In genomic region chr1:90244537-90244936, GRCm38 (mm10) we compare ENCODE assay signal across 21 mouse cellular contexts. TPM values are rescaled to one million over a fixed set of nuclear protein-coding genes. Genes with fewer than 3 reads are reported as not detected.
DNase-seq lines count a peak whose midpoint lies in the region; ATAC-seq and TF ChIP-seq lines count a peak whose summit lies in the region.
"Had no signal": no experiment of that assay in that cellular context is flagged by ENCODE, and none has a peak within 500 bp of the region (broad histone marks: within the 10 kb centered on the region; RNA-seq: fewer than 3 reads in every experiment).

No protein-coding gene starts in this region.

- no peaks in the 10 kb centered on the region for H3K36me3 ChIP-seq in heart, embryonic 12.5 days
- no peaks in the 10 kb centered on the region for H3K36me3 ChIP-seq in liver, embryonic 12.5 days
- no peaks in the 10 kb centered on the region for H3K36me3 ChIP-seq in liver, embryonic 14.5 days (replicated peaks; ENCODE audit: control insufficient read depth, insufficient read depth, low read depth)
- no peaks in the 10 kb centered on the region for H3K36me3 ChIP-seq in liver, embryonic 11.5 days (ENCODE audit: control insufficient read depth, insufficient read depth, low read length)
- no peaks in the 10 kb centered on the region for H3K36me3 ChIP-seq in liver, embryonic 15.5 days (replicated peaks)
- H3K36me3 ChIP-seq: embryonic facial prominence, embryonic 10.5 days; embryonic facial prominence, embryonic 12.5 days; forebrain, embryonic 15.5 days had no signal

- DNase-seq in heart, postnatal 25 days (ENCODE audit: low spot score), result no peak
- DNase-seq in liver, result no peak
- DNase-seq in liver, embryonic 14.5 days (ENCODE audit: low read depth in 3 of 3, low spot score in 3 of 3), result no peak
- no peak for DNase-seq in liver, embryonic 11.5 days (ENCODE audit: low spot score)
- DNase-seq in cerebellum, postnatal 14 days, result no peak
- DNase-seq: adrenal gland, adult 2 months; adrenal gland, postnatal 10 days; adrenal gland, postnatal 25 days; cerebellum, adult 11 months; cerebellum, adult 18-20 months; cerebellum, adult 8-10 months; cerebellum, adult 9-11 months; cerebellum, postnatal 25 days had no signal

- 0 out of 2 replicates have a peak overlapping the region, but pooled peaks have one; percentile 14 for H3K27ac ChIP-seq in heart, embryonic 12.5 days (ENCODE audit: poor library complexity, severe bottlenecking)
- peak overlapping the region; percentile 94; the same call in 1 of the 2 replicates for H3K27ac ChIP-seq in liver, embryonic 12.5 days
- peak overlapping the region; percentile 33 for H3K27ac ChIP-seq in liver, embryonic 14.5 days
- H3K27ac ChIP-seq in liver, embryonic 11.5 days (ENCODE audit: low read depth, low read length), result no peak overlapping the region
- peak overlapping the region; percentile 65; the same call in 1 of the 2 replicates for H3K27ac ChIP-seq in liver, embryonic 15.5 days (replicated peaks)
- H3K27ac ChIP-seq: embryonic facial prominence, embryonic 10.5 days; embryonic facial prominence, embryonic 12.5 days; forebrain, embryonic 13.5 days; forebrain, embryonic 15.5 days had no signal

- 70% methylated on average over 1 of the region's 1 CpGs for WGBS in heart, embryonic 12.5 days
- 41% methylated on average over 1 of the region's 1 CpGs for WGBS in liver, embryonic 12.5 days (ENCODE audit: insufficient replicate concordance)
- 40% methylated on average over 1 of the region's 1 CpGs for WGBS in liver, embryonic 14.5 days (ENCODE audit: insufficient replicate concordance)
- WGBS in liver, embryonic 11.5 days, result 62% methylated on average over 1 of the region's 1 CpGs
- WGBS in liver, embryonic 15.5 days (ENCODE audit: insufficient replicate concordance), result 53% methylated on average over 1 of the region's 1 CpGs

- no peak for ATAC-seq in heart, embryonic 12.5 days (ENCODE audit: insufficient number of reproducible peaks, low FRiP score)
- no peak for ATAC-seq in liver, embryonic 12.5 days
- ATAC-seq in liver, embryonic 14.5 days (ENCODE audit: insufficient read depth), result no peak
- no peak for ATAC-seq in liver, embryonic 11.5 days (replicated peaks; ENCODE audit: low FRiP score)
- ATAC-seq in liver, embryonic 15.5 days (ENCODE audit: insufficient read depth), result no peak
- ATAC-seq: forebrain, embryonic 13.5 days; forebrain, embryonic 15.5 days had no signal

- no peak for TF ChIP-seq CTCF in liver, embryonic 14.5 days (IDR thresholded peaks at IDR 0.05; ENCODE audit: low read depth)

- H3K27me3 ChIP-seq in heart, embryonic 12.5 days (replicated peaks), result no peaks in the 10 kb centered on the region
- H3K27me3 ChIP-seq in liver, embryonic 12.5 days (replicated peaks), result no peaks in the 10 kb centered on the region; the same call in 1 of the 2 replicates
- no peaks in the 10 kb centered on the region for H3K27me3 ChIP-seq in liver, embryonic 14.5 days (ENCODE audit: control insufficient read depth, insufficient read depth, low read length)
- 0 out of 2 replicates have a peak, but pooled peaks cover 3% of the 10 kb centered on the region for H3K27me3 ChIP-seq in liver, embryonic 11.5 days (replicated peaks; ENCODE audit: control insufficient read depth, insufficient read depth, low read length)
- H3K27me3 ChIP-seq in liver, embryonic 15.5 days, result peaks cover 10% of the 10 kb centered on the region; the same call in 1 of the 2 replicates
- H3K27me3 ChIP-seq: embryonic facial prominence, embryonic 12.5 days; forebrain, embryonic 13.5 days; forebrain, embryonic 15.5 days had no signal

- H3K4me2 ChIP-seq in heart, embryonic 12.5 days, result no peak overlapping the region
- H3K4me2 ChIP-seq in liver, embryonic 12.5 days, result no peak overlapping the region
- H3K4me2 ChIP-seq in liver, embryonic 14.5 days (ENCODE audit: low read depth), result no peak overlapping the region
- H3K4me2 ChIP-seq in liver, embryonic 11.5 days, result no peak overlapping the region
- no peak overlapping the region for H3K4me2 ChIP-seq in liver, embryonic 15.5 days
- H3K4me2 ChIP-seq: embryonic facial prominence, embryonic 12.5 days; forebrain, embryonic 13.5 days; forebrain, embryonic 15.5 days had no signal

- no peaks in the 10 kb centered on the region for H3K9me3 ChIP-seq in heart, embryonic 12.5 days (replicated peaks)
- H3K9me3 ChIP-seq in liver, embryonic 12.5 days (replicated peaks), result no peaks in the 10 kb centered on the region
- no peaks in the 10 kb centered on the region for H3K9me3 ChIP-seq in liver, embryonic 14.5 days (ENCODE audit: control insufficient read depth, low read length)
- H3K9me3 ChIP-seq in liver, embryonic 11.5 days (ENCODE audit: control insufficient read depth, low read length), result no peaks in the 10 kb centered on the region
- no peaks in the 10 kb centered on the region for H3K9me3 ChIP-seq in liver, embryonic 15.5 days (replicated peaks)
- H3K9me3 ChIP-seq: embryonic facial prominence, embryonic 10.5 days; embryonic facial prominence, embryonic 12.5 days; forebrain, embryonic 13.5 days; forebrain, embryonic 15.5 days had no signal

- TF ChIP-seq EP300 in liver, embryonic 14.5 days (IDR thresholded peaks at IDR 0.05; ENCODE audit: low read depth), result no peak

- H3K9ac ChIP-seq in heart, embryonic 12.5 days, result no peak overlapping the region
- H3K9ac ChIP-seq in liver, embryonic 12.5 days, result peak overlapping the region; percentile 45; the same call in 1 of the 2 replicates
- no peak overlapping the region for H3K9ac ChIP-seq in liver, embryonic 14.5 days (replicated peaks)
- no peak overlapping the region for H3K9ac ChIP-seq in liver, embryonic 11.5 days (ENCODE audit: low read depth, low read length)
- H3K9ac ChIP-seq in liver, embryonic 15.5 days, result peak overlapping the region; percentile 42; the same call in 1 of the 2 replicates
- H3K9ac ChIP-seq: embryonic facial prominence, embryonic 12.5 days; forebrain, embryonic 13.5 days; forebrain, embryonic 15.5 days had no signal

- peaks cover 49% of the 10 kb centered on the region for H3K4me1 ChIP-seq in heart, embryonic 12.5 days (replicated peaks)
- H3K4me1 ChIP-seq in liver, embryonic 12.5 days, result peaks cover 100% of the 10 kb centered on the region
- H3K4me1 ChIP-seq in liver, embryonic 14.5 days (replicated peaks; ENCODE audit: control insufficient read depth in 2 of 2, insufficient read depth in 2 of 2, low read length in 1 of 2), result peaks cover 84 to 91% of the 10 kb centered on the region in 2 experiments
- H3K4me1 ChIP-seq in liver, embryonic 11.5 days (replicated peaks; ENCODE audit: control insufficient read depth, insufficient read depth, low read length), result peaks cover 44% of the 10 kb centered on the region
- peaks cover 98% of the 10 kb centered on the region for H3K4me1 ChIP-seq in liver, embryonic 15.5 days (replicated peaks)
- H3K4me1 ChIP-seq: forebrain, embryonic 15.5 days had no signal

- intact Hi-C loops in heart, postnatal 25 days (cut with DNase I), result loop anchor here (2.0 kb wide), 2 partner anchors 40 to 184 kb away; no protein-coding TSS in a partner anchor

- H3K4me3 ChIP-seq in heart, embryonic 12.5 days, result no peak overlapping the region
- no peak overlapping the region for H3K4me3 ChIP-seq in liver, embryonic 12.5 days
- H3K4me3 ChIP-seq in liver, embryonic 14.5 days (ENCODE audit: insufficient read depth in 1 of 2, low read depth in 2 of 2, low read length in 2 of 2), result no peak overlapping the region
- no peak overlapping the region for H3K4me3 ChIP-seq in liver, embryonic 11.5 days (ENCODE audit: low read depth, low read length)
- H3K4me3 ChIP-seq in liver, embryonic 15.5 days (replicated peaks), result no peak overlapping the region
- H3K4me3 ChIP-seq: embryonic facial prominence, embryonic 10.5 days; embryonic facial prominence, embryonic 12.5 days; forebrain, embryonic 13.5 days; forebrain, embryonic 15.5 days had no signal

RNA-seq across cellular contexts. Expression of gene Ackr3, which starts 40.8 kb away (rescaled TPM):
- 49.4 and 52.2 TPM in 2 replicates for polyA plus RNA-seq in heart, embryonic 12.5 days (2016; fragmentation: Nextera tagmentation; extraction: Ambion mirVana)
- 10 to 100 TPM; 64.4 to 75.8 TPM for total RNA-seq in heart, postnatal 25 days (2021)
- polyA plus RNA-seq in liver, embryonic 12.5 days (2016; fragmentation: Nextera tagmentation; extraction: Ambion mirVana), result 9.0 and 10.4 TPM in 2 replicates
- polyA plus RNA-seq in liver, embryonic 14.5 days (2012; rRNA removed), result 3.3 and 3.7 TPM in 2 replicates
- 1.9 and 2.1 TPM in 2 replicates for polyA plus RNA-seq in liver, embryonic 14.5 days (2014; fragmentation: Nextera tagmentation; extraction: Ambion mirVana)
- 22.3 and 22.8 TPM in 2 replicates for polyA plus RNA-seq in liver, embryonic 11.5 days (2014; fragmentation: Nextera tagmentation; extraction: Ambion mirVana)
- polyA plus RNA-seq in liver, embryonic 15.5 days (2015; fragmentation: Nextera tagmentation; extraction: Ambion mirVana), result 1.5 and 1.7 TPM in 2 replicates
- total RNA-seq: MEL had no signal

Comparison
In these comparisons a context has a peak if more than half of its experiments do, and no peak if none do; other contexts are left out.
1. H3K9ac ChIP-seq: peak in liver, embryonic 12.5 days (single experiment) and liver, embryonic 15.5 days (single experiment); none in heart, embryonic 12.5 days (single experiment), liver, embryonic 14.5 days (single experiment) and liver, embryonic 11.5 days (single experiment).